Mouse (Mus musculus) intestine, postnatal 0 days (tissue): ENCODE results near the gene Sprr2a1. TPM values are rescaled to one million over a fixed set of nuclear protein-coding genes. Genes with fewer than 3 reads are reported as not detected.
"Not testable (repeated sequence)": the region's sequence is repeated elsewhere in the genome, so short reads cannot be mapped to it uniquely, and the experiment has no call there.

ENCODE experiments used
- ATAC-seq: fragments of 200-750 bp; cut with Nextera tagmentation; 2 replicates; pipeline ENCODE4 v1.8.0; 2017; ENCODE audit warnings: mild to moderate bottlenecking, moderate TSS enrichment, moderate library complexity
- H3K27ac ChIP-seq: fragments of 300-500 bp; sonication (generic); 2 replicates; pipeline ENCODE4 v1.5.1; 2014; ENCODE audit warnings: mild to moderate bottlenecking, low read depth, low read length, moderate library complexity
- H3K27me3 ChIP-seq: fragments of 300-500 bp; sonication (generic); replicated peaks from 2 replicates; pipeline ENCODE4 v1.6.1; 2014; ENCODE audit warnings: low read length, mixed read lengths; ENCODE audit not compliant: control insufficient read depth, insufficient read depth
- H3K36me3 ChIP-seq: fragments of 300-500 bp; sonication (generic); 2 replicates; pipeline ENCODE4 v1.6.1; 2014; ENCODE audit warnings: mild to moderate bottlenecking, moderate library complexity; ENCODE audit not compliant: control insufficient read depth, insufficient read depth
- H3K4me1 ChIP-seq: fragments of 300-500 bp; sonication (generic); replicated peaks from 2 replicates; pipeline ENCODE4 v1.6.1; 2014; ENCODE audit warnings: antibody characterized with exemption, low read length, mixed read lengths; ENCODE audit not compliant: control insufficient read depth, insufficient read depth
- H3K4me2 ChIP-seq: fragments of 300-500 bp; sonication (generic); replicated peaks from 2 replicates; pipeline ENCODE4 v1.6.1; 2014; ENCODE audit warnings: low read depth, mild to moderate bottlenecking, moderate library complexity
- H3K4me3 ChIP-seq: fragments of 300-500 bp; sonication (generic); 2 replicates; pipeline ENCODE4 v1.5.1; 2014; ENCODE audit warnings: low read depth, low read length
- H3K9ac ChIP-seq: fragments of 300-500 bp; sonication (generic); 2 replicates; pipeline ENCODE4 v1.6.1; 2014; ENCODE audit warnings: mild to moderate bottlenecking, low read depth, low read length
- H3K9me3 ChIP-seq: fragments of 300-500 bp; sonication (generic); 2 replicates; pipeline ENCODE4 v1.6.1; 2016; ENCODE audit warnings: mixed run types; ENCODE audit not compliant: control insufficient read depth
- WGBS: fragments of 180-500 bp; shearing (Covaris S2); extraction: QIAGEN DNeasy Blood & Tissue Kit; methylation state at CpG from one replicate; pipeline ENCODE4 v1.1.7; 2014; 5-methylcytosine and 5-hydroxymethylcytosine counted together
- polyA plus RNA-seq: library from polyadenylated mRNA; unstranded; fragments of >200 nt; fragmentation: Nextera tagmentation; extraction: Ambion mirVana; gene quantifications from 2 replicates; pipeline ENCODE4 v1.2.1, GENCODE M21; 2015

Gene Sprr2a1
- polyA plus RNA-seq, 1 experiment from 2014 or later: 13.6 TPM

DNA sequence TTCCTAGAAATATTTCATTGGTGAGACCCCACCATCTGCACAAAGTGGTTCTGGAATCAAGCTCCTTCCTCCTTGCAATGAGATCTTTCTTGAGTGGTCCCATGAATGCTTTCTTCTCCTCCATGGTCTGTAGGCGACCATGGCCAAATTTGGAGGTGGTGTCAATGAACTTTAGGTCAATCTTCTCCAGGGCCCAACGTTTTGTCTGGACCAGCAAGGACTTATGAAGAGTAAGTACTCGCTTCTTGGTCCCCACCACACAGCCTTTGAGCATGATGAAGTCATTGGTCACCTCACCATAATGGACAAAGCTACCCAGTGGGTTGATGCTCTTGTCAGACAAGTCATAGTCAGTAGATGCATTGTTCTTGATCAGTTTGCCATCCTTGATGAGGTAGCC lies 11.8 kb downstream of the Sprr2a1 start:
- H3K9me3 ChIP-seq, H3K36me3 ChIP-seq, H3K9ac ChIP-seq, H3K27ac ChIP-seq, H3K27me3 ChIP-seq, ATAC-seq, H3K4me1 ChIP-seq, H3K4me3 ChIP-seq, H3K4me2 ChIP-seq: not testable (repeated sequence)
- 68% methylated on average over 3 of the region's 3 CpGs for WGBS

DNA sequence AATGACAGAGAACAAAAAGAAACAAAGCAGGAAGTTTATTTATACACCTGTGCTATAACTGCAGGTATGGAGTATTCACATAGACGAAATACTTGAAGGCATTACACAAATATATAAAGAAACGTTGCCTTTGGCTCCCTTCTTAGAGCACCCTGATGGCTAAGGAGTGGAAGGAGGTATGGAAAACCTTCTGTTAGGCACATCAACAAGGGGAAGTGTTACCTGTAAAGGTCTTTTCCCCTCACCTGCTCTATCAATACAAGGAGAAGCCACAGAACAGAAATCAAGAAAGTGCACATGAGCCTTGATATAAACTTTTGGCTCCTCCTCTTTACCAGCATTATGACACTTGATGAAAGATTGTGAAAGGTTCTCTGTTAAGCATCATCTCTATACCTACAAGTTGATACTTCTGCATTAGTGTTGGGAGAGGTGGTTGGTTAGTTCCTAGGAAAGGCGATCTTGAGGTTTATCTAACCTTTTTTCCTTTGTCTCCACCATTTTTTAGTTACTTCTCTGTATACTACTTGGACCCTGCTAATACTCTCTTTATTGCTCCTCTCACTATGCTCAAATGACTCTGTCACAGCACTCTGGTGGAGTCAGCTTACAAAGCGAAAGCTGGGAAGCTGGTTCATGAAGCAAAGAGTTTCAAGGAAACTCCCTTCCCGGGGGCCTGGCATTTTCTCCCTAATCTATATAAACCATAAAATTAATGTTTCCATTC lies 21.0 kb downstream of the Sprr2a1 start:
- not testable (repeated sequence) for H3K27me3 ChIP-seq, H3K4me3 ChIP-seq, H3K9me3 ChIP-seq, H3K27ac ChIP-seq, H3K36me3 ChIP-seq, H3K4me1 ChIP-seq, H3K9ac ChIP-seq, H3K4me2 ChIP-seq
- no CpG with 5 or more reads among the region's 5 CpGs for WGBS
- ATAC-seq: peak; percentile 62

DNA sequence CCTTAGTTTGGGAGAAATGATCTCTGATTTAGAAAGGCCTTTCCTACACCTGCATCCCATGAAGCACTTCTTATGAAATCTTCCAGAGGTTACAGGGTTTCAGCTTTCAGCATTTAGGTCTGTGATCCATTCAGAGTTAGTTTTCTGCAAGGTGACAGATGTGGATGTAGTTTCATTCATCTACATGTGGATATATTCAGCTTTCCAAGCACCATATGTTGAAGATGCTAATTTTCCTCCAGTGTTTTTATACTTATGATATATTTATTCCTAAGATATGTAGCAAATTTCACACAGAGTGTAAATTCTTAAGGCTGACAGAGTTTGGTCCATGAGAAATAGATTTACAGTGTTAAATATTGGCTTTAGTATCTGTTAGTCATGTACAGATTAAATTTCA lies 23.1 kb downstream of the Sprr2a1 start:
- H3K27ac ChIP-seq, H3K9me3 ChIP-seq, H3K4me1 ChIP-seq, ATAC-seq, H3K27me3 ChIP-seq, H3K4me2 ChIP-seq, H3K9ac ChIP-seq, H3K4me3 ChIP-seq, H3K36me3 ChIP-seq: not testable (repeated sequence)

DNA sequence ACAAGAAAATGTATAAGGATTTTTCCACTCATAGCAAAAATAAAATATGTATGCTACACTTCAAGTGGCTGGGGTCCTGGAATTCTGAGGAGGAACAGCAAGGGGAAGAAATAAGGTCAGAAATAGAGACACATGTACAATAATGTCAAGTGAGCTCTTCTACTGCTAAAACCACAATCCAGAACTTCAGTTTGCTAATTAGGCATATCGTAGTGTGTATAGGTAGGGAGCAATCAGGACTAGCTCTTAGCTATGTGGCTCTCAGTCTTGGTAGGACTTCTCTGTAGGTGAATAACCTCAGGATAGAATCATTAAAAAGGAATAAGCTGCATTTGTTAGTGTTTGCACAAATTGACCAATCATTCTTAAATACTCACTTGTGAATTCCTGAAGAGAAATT lies 23.6 kb downstream of the Sprr2a1 start:
- H3K9ac ChIP-seq, ATAC-seq, H3K27ac ChIP-seq, H3K4me2 ChIP-seq, H3K9me3 ChIP-seq, H3K27me3 ChIP-seq, H3K4me1 ChIP-seq, H3K4me3 ChIP-seq, H3K36me3 ChIP-seq: not testable (repeated sequence)
- no CpG with 5 or more reads among the region's 1 CpGs for WGBS

DNA sequence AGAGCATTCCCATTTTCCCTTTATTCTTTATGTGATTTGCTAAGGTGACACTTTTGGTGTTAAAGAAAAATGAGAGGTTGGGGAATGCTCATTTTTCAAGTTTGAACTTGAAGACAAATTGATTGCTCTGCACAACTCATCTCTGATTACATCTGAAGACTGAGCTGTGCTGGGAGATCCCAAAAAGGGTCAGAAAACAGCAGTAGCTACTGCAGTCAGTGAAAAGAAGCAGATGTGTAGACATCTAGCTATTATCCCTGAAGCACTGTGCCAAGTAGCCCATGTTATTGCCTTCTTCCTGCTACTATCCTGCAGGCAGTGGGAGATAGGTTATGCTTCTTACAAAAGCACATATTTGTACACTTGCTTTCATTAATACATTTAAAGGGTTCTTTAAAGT lies 29.2 kb downstream of the Sprr2a1 start:
- H3K4me2 ChIP-seq, H3K9me3 ChIP-seq, H3K9ac ChIP-seq, H3K36me3 ChIP-seq, ATAC-seq, H3K27ac ChIP-seq, H3K4me1 ChIP-seq, H3K4me3 ChIP-seq, H3K27me3 ChIP-seq: not testable (repeated sequence)

DNA sequence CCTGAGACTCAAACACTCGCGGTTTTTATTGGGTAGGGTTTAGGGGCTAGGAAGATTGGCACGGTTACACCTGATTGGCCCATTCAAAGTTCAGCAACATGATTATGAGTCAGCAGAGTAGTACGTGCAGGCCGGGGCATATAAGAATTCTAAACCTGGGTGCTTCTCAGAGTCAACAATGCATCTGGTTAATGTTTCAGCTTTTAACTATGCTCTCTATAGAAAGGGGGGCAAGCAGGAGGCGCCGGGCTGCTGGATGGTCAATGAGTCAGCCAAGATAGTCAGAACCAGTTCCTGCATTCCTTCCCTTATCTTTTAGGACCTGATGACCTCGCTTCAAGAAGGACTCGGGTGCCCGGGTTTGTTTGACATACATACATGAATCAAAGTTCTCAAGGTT lies 30.6 kb downstream of the Sprr2a1 start:
- H3K27me3 ChIP-seq, H3K4me3 ChIP-seq, H3K4me1 ChIP-seq, H3K27ac ChIP-seq, H3K9ac ChIP-seq, H3K36me3 ChIP-seq, H3K9me3 ChIP-seq, H3K4me2 ChIP-seq: not testable (repeated sequence)
- peak; percentile 90 for ATAC-seq
- no CpG with 5 or more reads among the region's 10 CpGs for WGBS

DNA sequence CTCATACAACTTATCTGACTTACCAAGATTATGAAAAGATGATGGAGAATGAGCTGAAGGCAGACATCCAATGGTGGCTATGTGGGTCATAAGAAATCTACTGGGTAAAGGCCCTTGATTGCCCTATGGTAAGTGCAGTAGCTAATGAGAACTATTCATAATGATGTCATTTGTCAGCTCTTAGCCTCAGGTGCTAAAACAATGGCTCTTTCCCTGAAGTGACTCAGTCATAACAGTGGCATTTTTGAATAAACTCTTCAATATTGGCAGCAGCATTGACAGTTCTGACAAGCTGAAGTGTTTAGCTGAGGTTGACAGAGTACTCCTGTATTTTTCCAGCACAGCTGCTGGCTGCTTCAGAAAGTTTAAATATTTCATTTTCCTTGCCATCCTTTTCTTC lies 32.9 kb downstream of the Sprr2a1 start:
- H3K4me1 ChIP-seq, H3K27ac ChIP-seq, H3K27me3 ChIP-seq, H3K4me2 ChIP-seq, H3K9me3 ChIP-seq, ATAC-seq, H3K36me3 ChIP-seq, H3K9ac ChIP-seq, H3K4me3 ChIP-seq: not testable (repeated sequence)

DNA sequence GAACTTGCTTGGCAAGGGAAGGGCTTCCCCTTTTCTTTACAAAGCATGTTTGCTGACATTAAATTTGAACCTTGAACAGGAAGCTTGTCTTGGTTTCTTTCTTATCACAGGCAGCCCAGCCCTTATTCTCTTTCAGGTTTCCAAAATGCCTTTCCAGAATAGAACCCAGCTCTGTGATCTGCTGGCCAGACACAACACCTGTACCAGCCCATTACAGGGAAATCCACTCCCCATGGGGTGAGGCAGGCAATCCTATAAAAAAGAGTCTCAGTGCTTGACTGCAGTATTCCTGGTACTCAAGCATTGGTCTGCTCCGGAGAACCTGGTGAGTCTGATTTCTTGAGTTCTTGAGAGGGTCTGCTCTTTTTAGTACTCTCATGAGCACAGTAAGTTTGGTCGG lies 34.9 kb downstream of the Sprr2a1 start:
- not testable (repeated sequence) for H3K4me1 ChIP-seq

DNA sequence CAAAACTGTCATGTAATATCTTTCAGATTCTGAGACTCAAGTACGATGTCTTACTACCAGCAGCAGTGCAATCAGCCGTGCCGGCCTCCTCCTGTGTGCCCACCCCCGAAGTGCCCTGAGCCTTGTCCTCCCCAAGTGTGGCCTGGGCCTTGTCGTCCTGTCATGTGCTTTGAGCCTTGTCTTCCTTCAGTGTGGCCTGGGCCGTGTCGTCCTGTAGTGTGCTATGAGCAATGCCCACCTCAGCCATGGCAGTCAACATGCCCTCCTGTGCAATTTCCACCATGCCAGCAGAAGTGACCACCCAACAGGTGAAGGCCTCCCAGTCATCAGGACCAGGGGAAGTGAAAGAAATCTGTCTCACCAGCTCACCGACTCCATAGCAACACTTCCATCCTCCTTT lies 38.3 kb downstream of the Sprr2a1 start:
- no CpG with 5 or more reads among the region's 8 CpGs for WGBS
- H3K4me2 ChIP-seq: not testable (repeated sequence)

More for the DNA sequence above, 34.9 kb downstream of the Sprr2a1 start:
- not testable (repeated sequence) for H3K4me3 ChIP-seq, H3K4me2 ChIP-seq, H3K9ac ChIP-seq, H3K9me3 ChIP-seq, H3K27ac ChIP-seq, H3K27me3 ChIP-seq, H3K36me3 ChIP-seq
- ATAC-seq: peak; percentile 41
- WGBS: 81% methylated on average over 1 of the region's 2 CpGs

DNA sequence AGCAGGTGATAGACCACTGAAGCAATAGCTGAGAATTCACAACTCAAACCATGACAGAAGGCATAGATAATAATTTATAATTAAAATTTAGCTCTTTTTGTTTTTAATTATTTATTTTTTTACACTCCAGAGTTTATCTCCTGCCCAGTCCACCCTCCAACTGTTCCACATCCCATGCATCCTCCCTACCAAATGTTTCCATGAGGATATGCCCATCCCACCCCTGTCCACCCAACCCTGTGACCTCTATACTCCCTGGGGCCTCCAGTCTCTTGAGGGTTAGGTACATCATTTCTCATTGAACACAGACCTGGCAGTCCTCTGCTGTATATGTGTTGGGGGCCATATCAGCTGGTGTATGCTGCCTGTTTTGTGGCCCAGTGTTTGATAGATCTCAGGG lies 42.9 kb downstream of the Sprr2a1 start:
- not testable (repeated sequence) for H3K4me3 ChIP-seq, H3K4me1 ChIP-seq, H3K9ac ChIP-seq, H3K27me3 ChIP-seq, H3K36me3 ChIP-seq, H3K4me2 ChIP-seq, H3K9me3 ChIP-seq, ATAC-seq, H3K27ac ChIP-seq

More for the DNA sequence above, 38.3 kb downstream of the Sprr2a1 start:
- H3K9ac ChIP-seq, H3K27ac ChIP-seq, H3K9me3 ChIP-seq, H3K4me1 ChIP-seq, H3K36me3 ChIP-seq, H3K27me3 ChIP-seq, H3K4me3 ChIP-seq: not testable (repeated sequence)
- ATAC-seq: peak; percentile 28; the same call in 1 of the 2 replicates
